Mouse (Mus musculus) megakaryocyte, embryonic 14.5 days (primary cell): Measurements from ENCODE around the gene Tmprss7.

ENCODE experiments used
- FLI1 ChIP-seq: IDR thresholded peaks from 2 replicates; pipeline ENCODE4 v1.6.1; 2012; ENCODE audit warnings: low read length, inconsistent platforms, mixed read lengths
- GATA1 ChIP-seq: IDR thresholded peaks from 3 replicates; pipeline ENCODE4 v1.6.1; 2012; ENCODE audit warnings: mixed read lengths, low read length, inconsistent platforms, borderline replicate concordance

DNA sequence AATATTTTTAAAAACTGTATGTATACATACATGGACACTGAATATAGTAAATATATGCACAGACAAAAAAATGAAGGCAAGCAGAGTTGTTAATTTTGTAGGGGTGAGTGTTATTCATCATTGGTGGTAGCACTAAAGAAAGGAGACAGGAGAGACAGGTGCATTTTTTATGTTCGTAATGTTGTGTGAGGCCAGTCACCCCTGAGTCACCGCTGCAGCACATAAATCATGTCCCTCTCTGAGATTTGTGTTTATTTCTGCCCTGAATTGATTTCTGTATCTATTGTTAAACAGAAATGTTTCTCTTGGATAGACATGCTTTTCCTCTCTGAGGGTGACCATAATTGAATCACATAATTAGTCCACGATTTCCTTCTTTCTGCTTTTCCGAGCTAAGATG, 61.0 kb downstream of the Tmprss7 start:
- TF ChIP-seq GATA1 (no peak), FLI1 (no peak)
